Mouse (Mus musculus) heart, embryonic 13.5 days (tissue): ENCODE results near the gene Vmn1r86. TPM values are rescaled to one million over a fixed set of nuclear protein-coding genes. Genes with fewer than 3 reads are reported as not detected.
"Not testable (repeated sequence)": the region's sequence is repeated elsewhere in the genome, so short reads cannot be mapped to it uniquely, and the experiment has no call there.

Source experiments
- ATAC-seq: fragments of 200-750 bp; cut with Nextera tagmentation; 2 replicates; pipeline ENCODE4 v1.8.0; 2017; ENCODE audit warnings: moderate TSS enrichment; ENCODE audit not compliant: insufficient number of reproducible peaks, low FRiP score, low TSS enrichment; ENCODE audit errors: extremely low read depth
- H3K27ac ChIP-seq: fragments of 300-500 bp; sonication (generic); replicated peaks from 2 replicates; pipeline ENCODE4 v1.5.1; 2015; ENCODE audit warnings: moderate library complexity, mild to moderate bottlenecking, inconsistent platforms
- H3K27me3 ChIP-seq: fragments of 300-500 bp; sonication (generic); replicated peaks from 2 replicates; pipeline ENCODE4 v1.6.1; 2015; ENCODE audit warnings: mild to moderate bottlenecking, inconsistent platforms
- H3K36me3 ChIP-seq: fragments of 300-500 bp; sonication (generic); 2 replicates; pipeline ENCODE4 v1.6.1; 2015; ENCODE audit warnings: mild to moderate bottlenecking, inconsistent platforms
- H3K4me1 ChIP-seq: fragments of 300-500 bp; sonication (generic); 2 replicates; pipeline ENCODE4 v1.6.1; 2015; ENCODE audit warnings: inconsistent platforms
- H3K4me2 ChIP-seq: fragments of 300-500 bp; sonication (generic); 2 replicates; pipeline ENCODE4 v1.6.1; 2015; ENCODE audit warnings: inconsistent platforms, mild to moderate bottlenecking, moderate library complexity
- H3K4me3 ChIP-seq: fragments of 300-500 bp; sonication (generic); 2 replicates; pipeline ENCODE4 v1.5.1; 2015; ENCODE audit warnings: moderate library complexity, mild to moderate bottlenecking, inconsistent platforms
- H3K9ac ChIP-seq: fragments of 300-500 bp; sonication (generic); 2 replicates; pipeline ENCODE4 v1.6.1; 2015; ENCODE audit warnings: inconsistent platforms, mild to moderate bottlenecking, moderate library complexity
- H3K9me3 ChIP-seq: fragments of 300-500 bp; sonication (generic); 2 replicates; pipeline ENCODE4 v1.6.1; 2016; ENCODE audit warnings: inconsistent platforms
- WGBS: fragments of 180-500 bp; shearing (Covaris S2); methylation state at CpG from one replicate; pipeline ENCODE4 v1.1.7; 2015; ENCODE audit warnings: mixed read lengths; 5-methylcytosine and 5-hydroxymethylcytosine counted together
- polyA plus RNA-seq: library from polyadenylated mRNA; unstranded; fragments of >200 nt; fragmentation: Nextera tagmentation; extraction: Ambion mirVana; gene quantifications from 2 replicates; pipeline ENCODE4 v1.2.1, GENCODE M21; 2015

The Vmn1r86 gene
- polyA plus RNA-seq: not detected in 2 replicates

- ATAC-seq: no peak
- Histone ChIP-seq H3K9me3 (no peaks in the 10 kb centered on the region), H3K9ac (no peak within 1 kb of the TSS)
Observed at GRCm38 (mm10) chr7:13119817-13120216, at the start of gene Vmn1r86. Gene Vmn1r86 (minus strand): TSS chr7:13119917.

GRCm38 (mm10) chr7:13159268-13159667, 39.6 kb upstream of the Vmn1r86 start, which contains the start of gene Vmn1r88:
Gene Vmn1r88 (plus strand): TSS chr7:13159568.
- H3K4me2 ChIP-seq: no peak within 1 kb of the TSS
- no peaks in the 10 kb centered on the region for H3K36me3 ChIP-seq
- no peak within 1 kb of the TSS for H3K4me3 ChIP-seq
- no peak within 1 kb of the TSS for H3K9ac ChIP-seq
- H3K4me1 ChIP-seq: no peaks in the 10 kb centered on the region
- H3K27me3 ChIP-seq: no peaks in the 10 kb centered on the region
- no peak for ATAC-seq
- no peak within 1 kb of the TSS for H3K27ac ChIP-seq
- H3K9me3 ChIP-seq: no peaks in the 10 kb centered on the region

More at GRCm38 (mm10) chr7:13119817-13120216, at the start of gene Vmn1r86:
- no peak within 1 kb of the TSS for H3K4me3 ChIP-seq
- no peak within 1 kb of the TSS for H3K27ac ChIP-seq
- H3K4me2 ChIP-seq: no peak within 1 kb of the TSS
- no peaks in the 10 kb centered on the region for H3K4me1 ChIP-seq
- no peaks in the 10 kb centered on the region for H3K27me3 ChIP-seq
- no peaks in the 10 kb centered on the region for H3K36me3 ChIP-seq

- Histone ChIP-seq H3K27ac (no peak within 1 kb of the TSS), H3K4me1 (no peaks in the 10 kb centered on the region), H3K4me2 (no peak within 1 kb of the TSS), H3K36me3 (no peaks in the 10 kb centered on the region), H3K27me3 (no peaks in the 10 kb centered on the region), H3K9me3 (no peaks in the 10 kb centered on the region), H3K9ac (no peak within 1 kb of the TSS), H3K4me3 (no peak within 1 kb of the TSS)
- ATAC-seq: no peak
- 73% methylated on average over 1 of the region's 1 CpGs for WGBS
Observed at GRCm38 (mm10) chr7:13140057-13140456, 20.3 kb upstream of the Vmn1r86 start, which contains the start of gene Vmn1r87. Gene Vmn1r87 (minus strand): TSS chr7:13140157.

- no peaks in the 10 kb centered on the region for H3K4me1 ChIP-seq
- no peak for ATAC-seq
- H3K9ac ChIP-seq: no peak overlapping the region
- H3K4me2 ChIP-seq: no peak overlapping the region
- no peaks in the 10 kb centered on the region for H3K27me3 ChIP-seq
- H3K36me3 ChIP-seq: no peaks in the 10 kb centered on the region
- no peaks in the 10 kb centered on the region for H3K9me3 ChIP-seq
- no peak overlapping the region for H3K4me3 ChIP-seq
- H3K27ac ChIP-seq: no peak overlapping the region
Observed at GRCm38 (mm10) chr7:13137340-13137739, 17.6 kb upstream of the Vmn1r86 start.

GRCm38 (mm10) chr7:13131856-13132255, 12.1 kb upstream of the Vmn1r86 start:
- Histone ChIP-seq H3K9ac (no peak overlapping the region), H3K4me2 (no peak overlapping the region), H3K9me3 (no peaks in the 10 kb centered on the region), H3K4me3 (no peak overlapping the region), H3K27ac (no peak overlapping the region), H3K36me3 (no peaks in the 10 kb centered on the region), H3K4me1 (no peaks in the 10 kb centered on the region), H3K27me3 (no peaks in the 10 kb centered on the region)
- ATAC-seq: no peak
- 86% methylated on average over 2 of the region's 2 CpGs for WGBS

GRCm38 (mm10) chr7:13123554-13124153, 3.9 kb upstream of the Vmn1r86 start:
- H3K27me3 ChIP-seq, H3K4me1 ChIP-seq, H3K9me3 ChIP-seq, H3K27ac ChIP-seq, H3K36me3 ChIP-seq: not testable (repeated sequence)
- Histone ChIP-seq H3K4me2 (peak overlapping the region; percentile 62), H3K4me3 (peak overlapping the region; percentile 35), H3K9ac (0 out of 2 replicates have a peak overlapping the region, but pooled peaks have one; percentile 19)
- under 1% methylated on average over 23 of the region's 34 CpGs for WGBS
- ATAC-seq: peak; percentile 68

GRCm38 (mm10) chr7:13095073-13095472, 24.6 kb downstream of the Vmn1r86 start, which contains the start of gene Vmn1r85:
Gene Vmn1r85 (minus strand): TSS chr7:13095173.
- Histone ChIP-seq H3K9ac (no peak within 1 kb of the TSS), H3K4me1 (no peaks in the 10 kb centered on the region), H3K4me3 (no peak within 1 kb of the TSS), H3K9me3 (no peaks in the 10 kb centered on the region), H3K27ac (no peak within 1 kb of the TSS), H3K27me3 (no peaks in the 10 kb centered on the region), H3K4me2 (no peak within 1 kb of the TSS), H3K36me3 (no peaks in the 10 kb centered on the region)
- WGBS: 45% methylated on average over 3 of the region's 3 CpGs
- no peak for ATAC-seq

- Histone ChIP-seq H3K27me3 (no peaks in the 10 kb centered on the region), H3K4me1 (no peaks in the 10 kb centered on the region), H3K4me2 (no peak overlapping the region), H3K9me3 (no peaks in the 10 kb centered on the region), H3K27ac (no peak overlapping the region), H3K9ac (no peak overlapping the region), H3K36me3 (no peaks in the 10 kb centered on the region), H3K4me3 (no peak overlapping the region)
- 44% methylated on average over 5 of the region's 5 CpGs for WGBS
- ATAC-seq: no peak
Observed at GRCm38 (mm10) chr7:13072293-13072692, 47.4 kb downstream of the Vmn1r86 start.

- not testable (repeated sequence) for H3K9ac ChIP-seq, H3K4me3 ChIP-seq, H3K27me3 ChIP-seq, H3K4me2 ChIP-seq, H3K36me3 ChIP-seq, H3K4me1 ChIP-seq, H3K27ac ChIP-seq, ATAC-seq, H3K9me3 ChIP-seq
- WGBS: 40% methylated on average over 2 of the region's 2 CpGs
Observed at GRCm38 (mm10) chr7:13063399-13063798, 56.3 kb downstream of the Vmn1r86 start.

GRCm38 (mm10) chr7:13059536-13059935, 60.2 kb downstream of the Vmn1r86 start:
- no peak overlapping the region for H3K4me3 ChIP-seq
- no peaks in the 10 kb centered on the region for H3K9me3 ChIP-seq
- H3K27me3 ChIP-seq: no peaks in the 10 kb centered on the region
- no peak for ATAC-seq
- WGBS: 81% methylated on average over 9 of the region's 9 CpGs
- no peak overlapping the region for H3K9ac ChIP-seq
- no peak overlapping the region for H3K27ac ChIP-seq
- no peaks in the 10 kb centered on the region for H3K36me3 ChIP-seq
- H3K4me2 ChIP-seq: no peak overlapping the region
- H3K4me1 ChIP-seq: no peaks in the 10 kb centered on the region

- no peaks in the 10 kb centered on the region for H3K27me3 ChIP-seq
- H3K36me3 ChIP-seq: no peaks in the 10 kb centered on the region
- peaks cover 5% of the 10 kb centered on the region for H3K4me1 ChIP-seq
- no peak overlapping the region for H3K9ac ChIP-seq
- H3K27ac ChIP-seq: no peak overlapping the region
- WGBS: 59% methylated on average over 8 of the region's 8 CpGs
- no peak overlapping the region for H3K4me3 ChIP-seq
- no peak overlapping the region for H3K4me2 ChIP-seq
- no peak for ATAC-seq
- H3K9me3 ChIP-seq: no peaks in the 10 kb centered on the region
Observed at GRCm38 (mm10) chr7:13056913-13057700, 62.6 kb downstream of the Vmn1r86 start.
